ENCODE assay signal across 13 mouse cellular contexts in the genomic region with DNA sequence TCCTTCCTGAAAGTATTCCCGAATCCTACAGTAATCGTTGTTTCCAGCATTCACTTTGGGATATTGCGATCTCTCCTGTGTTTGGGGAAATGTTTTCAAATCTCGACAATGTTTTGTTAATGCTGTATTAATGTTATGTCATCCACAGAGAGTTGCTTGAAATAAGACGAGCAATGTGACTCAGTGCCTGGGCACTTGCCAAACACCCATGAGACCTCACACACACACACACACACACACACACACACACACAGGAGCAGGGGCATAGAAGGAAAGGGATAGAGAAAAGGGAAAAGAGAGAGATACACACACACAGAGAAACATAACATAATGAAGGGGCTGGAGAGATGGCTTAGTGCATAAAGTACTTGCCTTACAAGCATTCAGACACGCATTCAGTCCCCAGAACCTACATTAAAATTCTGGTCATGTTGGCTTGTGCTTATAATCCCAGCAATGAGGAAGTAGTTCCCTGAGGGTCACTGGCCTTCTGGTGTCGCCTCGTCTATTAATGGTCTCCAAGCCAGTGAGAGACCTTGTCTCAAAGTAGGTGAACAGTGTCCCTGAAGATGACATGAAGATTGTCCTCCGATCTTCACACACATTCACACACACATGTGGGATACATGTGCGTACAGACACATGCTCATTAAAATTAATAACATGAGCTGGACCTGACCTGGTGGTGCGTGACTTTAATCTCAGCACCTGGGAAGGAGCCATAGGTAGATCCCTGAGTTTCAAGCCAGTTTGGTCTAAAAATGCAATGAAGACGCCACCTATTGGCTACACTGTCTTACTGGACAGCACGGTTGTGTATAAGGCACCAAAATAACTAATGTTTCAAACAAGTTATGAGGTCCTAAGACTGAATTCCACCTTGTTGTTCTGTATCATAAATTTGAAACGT. TPM values are rescaled to one million over a fixed set of nuclear protein-coding genes. Genes with fewer than 3 reads are reported as not detected.
DNase-seq lines count a peak whose midpoint lies in the region; ATAC-seq and TF ChIP-seq lines count a peak whose summit lies in the region.
"Had no signal": no experiment of that assay in that cellular context is flagged by ENCODE, and none has a peak within 500 bp of the region (broad histone marks: within the 10 kb centered on the region; RNA-seq: fewer than 3 reads in every experiment).

No protein-coding gene starts in this region.

- TF ChIP-seq CTCF in left cerebral cortex, adult 2 months (IDR thresholded peaks at IDR 0.05): peak; percentile 53
- peak; percentile 71 for TF ChIP-seq CTCF in intestine, postnatal 0 days (IDR thresholded peaks at IDR 0.05; ENCODE audit: low read depth)

- ATAC-seq in intestine, postnatal 0 days: peak; percentile 2; the same call in 1 of the 2 replicates

- no peak overlapping the region for H3K4me2 ChIP-seq in intestine, postnatal 0 days (replicated peaks; ENCODE audit: low read depth)
- H3K4me2 ChIP-seq: limb, embryonic 15.5 days had no signal

- no peaks in the 10 kb centered on the region for H3K79me2 ChIP-seq in macrophage (ENCODE audit: inconsistent target)

- no peak overlapping the region for H3K9ac ChIP-seq in intestine, postnatal 0 days (ENCODE audit: low read depth, low read length)
- H3K9ac ChIP-seq: limb, embryonic 15.5 days had no signal

- no peaks in the 10 kb centered on the region for H3K36me3 ChIP-seq in intestine, postnatal 0 days (ENCODE audit: control insufficient read depth, insufficient read depth)
- no peaks in the 10 kb centered on the region for H3K36me3 ChIP-seq in macrophage (ENCODE audit: inconsistent target)
- H3K36me3 ChIP-seq: limb, embryonic 15.5 days had no signal

- H3K27me3 ChIP-seq in intestine, postnatal 0 days (replicated peaks; ENCODE audit: control insufficient read depth, insufficient read depth, low read length): no peaks in the 10 kb centered on the region
- H3K27me3 ChIP-seq: limb, embryonic 15.5 days had no signal

- no peak overlapping the region for H3K4me3 ChIP-seq in left cerebral cortex, adult 2 months
- H3K4me3 ChIP-seq in intestine, postnatal 0 days (ENCODE audit: low read depth, low read length): no peak overlapping the region
- no peak overlapping the region for H3K4me3 ChIP-seq in macrophage (ENCODE audit: inconsistent target)
- H3K4me3 ChIP-seq: erythroblast, embryonic 14.5 days; limb, embryonic 15.5 days had no signal

- no peaks in the 10 kb centered on the region for H3K9me3 ChIP-seq in intestine, postnatal 0 days (ENCODE audit: control insufficient read depth)
- H3K9me3 ChIP-seq: limb, embryonic 15.5 days had no signal

- no peak for DNase-seq in left cerebral cortex, adult 2 months (ENCODE audit: extremely low spot score in 1 of 2, low spot score in 2 of 2)
- no peak for DNase-seq in left cerebral cortex, postnatal 14 days (ENCODE audit: low spot score in 2 of 2)
- peak; percentile 41 to 47 for DNase-seq in adrenal gland, adult 18-20 months (ENCODE audit: low spot score in 2 of 2)
- DNase-seq in right cerebral cortex, postnatal 14 days: no peak
- DNase-seq in Muller cell, postnatal 12 days (ENCODE audit: inconsistent ontology term): no peak
- no peak for DNase-seq in frontal cortex, postnatal 10 days (ENCODE audit: low spot score in 2 of 2)
- DNase-seq: thymus, adult 18-20 months had no signal

- no peaks in the 10 kb centered on the region for H3K4me1 ChIP-seq in intestine, postnatal 0 days (replicated peaks; ENCODE audit: control insufficient read depth, insufficient read depth, low read length)
- H3K4me1 ChIP-seq: limb, embryonic 15.5 days had no signal

- 51% methylated on average over 14 of the region's 14 CpGs for WGBS in intestine, postnatal 0 days
- 68% methylated on average over 13 of the region's 14 CpGs for WGBS in macrophage (ENCODE audit: missing documents)

- H3K27ac ChIP-seq in left cerebral cortex, adult 2 months: no peak overlapping the region
- peak overlapping the region; percentile 60 for H3K27ac ChIP-seq in intestine, postnatal 0 days (ENCODE audit: low read depth, low read length)
- H3K27ac ChIP-seq in macrophage: peak overlapping the region; percentile 41
- H3K27ac ChIP-seq: limb, embryonic 15.5 days had no signal

- intact Hi-C loops in left cerebral cortex, adult 2 months (cut with DNase I): no loop called here
- intact Hi-C loops in left cerebral cortex, postnatal 14 days (cut with DNase I): no loop called here

RNA-seq across cellular contexts. Expression of gene Tm4sf5, which starts 5.2 kb away (rescaled TPM):
- 1 to 10 TPM in 1 of 2 experiments, not detected in 1; 1.1 TPM for total RNA-seq in left cerebral cortex, adult 2 months (2021)
- under 1 TPM in 1 of 2 experiments, not detected in 1; 0.87 TPM for total RNA-seq in left cerebral cortex, postnatal 14 days (2021)
- total RNA-seq in adrenal gland, adult 18-20 months (2021): not detected
- polyA plus RNA-seq in intestine, postnatal 0 days (2015; fragmentation: Nextera tagmentation; extraction: Ambion mirVana): 398 and 402 TPM in 2 replicates
- total RNA-seq in macrophage (2018; cell fraction: chromatin; rRNA removed): 1 to 10 TPM in 6 of 26 experiments, under 1 TPM in 2, not detected in 18; 0.70 to 5.4 (median 1.9) TPM
- total RNA-seq in macrophage (2018; cell fraction: cytosol; rRNA removed): 1 to 10 TPM in 15 of 26 experiments, under 1 TPM in 11; 0.29 to 3.8 (median 1.6) TPM
- total RNA-seq in macrophage (2018; cell fraction: nucleus; rRNA removed): 1 to 10 TPM in 19 of 26 experiments, under 1 TPM in 3, not detected in 4; 0.46 to 4.2 (median 1.5) TPM
- polyA plus RNA-seq in macrophage (2018): 2.7 to 4.1 TPM in 2 of 3 replicates, not detected in the other
- polyA plus RNA-seq: erythroblast, embryonic 14.5 days had no signal

RNA-seq across cellular contexts. Expression of gene Vmo1, which starts 14.6 kb away (rescaled TPM):
- total RNA-seq in left cerebral cortex, adult 2 months (2021): not detected
- not detected for total RNA-seq in left cerebral cortex, postnatal 14 days (2021)
- not detected for total RNA-seq in adrenal gland, adult 18-20 months (2021)
- 0.25 and 0.31 TPM in 2 replicates for polyA plus RNA-seq in intestine, postnatal 0 days (2015; fragmentation: Nextera tagmentation; extraction: Ambion mirVana)
- not detected for total RNA-seq in macrophage (2018; cell fraction: chromatin; rRNA removed)
- total RNA-seq in macrophage (2018; cell fraction: cytosol; rRNA removed): not detected
- total RNA-seq in macrophage (2018; cell fraction: nucleus; rRNA removed): not detected
- not detected in 3 replicates for polyA plus RNA-seq in macrophage (2018)
- total RNA-seq: heart, postnatal 36 days had no signal
- polyA plus RNA-seq: erythroblast, embryonic 14.5 days; neural tube, embryonic 14.5 days had no signal

RNA-seq across cellular contexts. Expression of gene Gltpd2, which starts 19.2 kb away (rescaled TPM):
- total RNA-seq in left cerebral cortex, adult 2 months (2021): not detected
- not detected for total RNA-seq in left cerebral cortex, postnatal 14 days (2021)
- not detected for total RNA-seq in adrenal gland, adult 18-20 months (2021)
- 0.30 and 0.82 TPM in 2 replicates for polyA plus RNA-seq in intestine, postnatal 0 days (2015; fragmentation: Nextera tagmentation; extraction: Ambion mirVana)
- total RNA-seq in macrophage (2018; cell fraction: chromatin; rRNA removed): not detected
- total RNA-seq in macrophage (2018; cell fraction: cytosol; rRNA removed): not detected
- not detected for total RNA-seq in macrophage (2018; cell fraction: nucleus; rRNA removed)
- polyA plus RNA-seq in macrophage (2018): not detected in 3 replicates
- total RNA-seq: heart, postnatal 36 days had no signal
- polyA plus RNA-seq: erythroblast, embryonic 14.5 days had no signal

RNA-seq across cellular contexts. Expression of gene Psmb6, which starts 25.3 kb away (rescaled TPM):
- total RNA-seq in left cerebral cortex, adult 2 months (2021): 100 to 1,000 TPM; 164 to 169 TPM
- 100 to 1,000 TPM; 181 to 196 TPM for total RNA-seq in left cerebral cortex, postnatal 14 days (2021)
- total RNA-seq in adrenal gland, adult 18-20 months (2021): 100 to 1,000 TPM; 271 to 281 TPM
- polyA plus RNA-seq in intestine, postnatal 0 days (2015; fragmentation: Nextera tagmentation; extraction: Ambion mirVana): 462 and 489 TPM in 2 replicates
- 100 to 1,000 TPM; 101 to 394 (median 222) TPM for total RNA-seq in macrophage (2018; cell fraction: chromatin; rRNA removed)
- 100 to 1,000 TPM; 380 to 616 (median 453) TPM for total RNA-seq in macrophage (2018; cell fraction: cytosol; rRNA removed)
- 100 to 1,000 TPM; 139 to 509 (median 336) TPM for total RNA-seq in macrophage (2018; cell fraction: nucleus; rRNA removed)
- polyA plus RNA-seq in macrophage (2018): 305 to 399 TPM (median 395 TPM) in 3 replicates

RNA-seq across cellular contexts. Expression of gene Gm40193, which starts 32.9 kb away (rescaled TPM):
- not detected for total RNA-seq in left cerebral cortex, adult 2 months (2021)
- not detected for total RNA-seq in left cerebral cortex, postnatal 14 days (2021)
- not detected for total RNA-seq in adrenal gland, adult 18-20 months (2021)
- not detected in 2 replicates for polyA plus RNA-seq in intestine, postnatal 0 days (2015; fragmentation: Nextera tagmentation; extraction: Ambion mirVana)
- total RNA-seq in macrophage (2018; cell fraction: chromatin; rRNA removed): not detected
- not detected for total RNA-seq in macrophage (2018; cell fraction: cytosol; rRNA removed)
- total RNA-seq in macrophage (2018; cell fraction: nucleus; rRNA removed): not detected
- polyA plus RNA-seq in macrophage (2018): not detected in 3 replicates
- total RNA-seq: heart, postnatal 36 days had no signal
- polyA plus RNA-seq: erythroblast, embryonic 14.5 days; limb, embryonic 15.5 days; neural tube, embryonic 14.5 days had no signal

Comparison
In these comparisons a context has a peak if more than half of its experiments do, and no peak if none do; other contexts are left out.
1. DNase-seq: peak in adrenal gland, adult 18-20 months (2 of 2); none in left cerebral cortex, adult 2 months (0 of 2), left cerebral cortex, postnatal 14 days (0 of 2), right cerebral cortex, postnatal 14 days (single experiment), Muller cell, postnatal 12 days (single experiment) and frontal cortex, postnatal 10 days (0 of 2).